Mouse (Mus musculus) forebrain, embryonic 14.5 days (tissue): ENCODE measurements around the gene Col4a3. TPM values are rescaled to one million over a fixed set of nuclear protein-coding genes. Genes with fewer than 3 reads are reported as not detected.
A peak's percentile ranks its signal among the peaks of the same experiment; 100 is the strongest.

Experiments used
- ATAC-seq: fragments of 200-750 bp; cut with Nextera tagmentation; 2 replicates; pipeline ENCODE4 v1.8.0; 2017; ENCODE audit warnings: mild to moderate bottlenecking, moderate library complexity
- DNase-seq: peaks from one replicate; pipeline ENCODE4 v3.0.0-alpha.2; 2015; ENCODE audit warnings: low spot score
- H3K27ac ChIP-seq: fragments of 300-500 bp; sonication (generic); 2 replicates; pipeline ENCODE4 v1.5.1; 2014; ENCODE audit warnings: low read depth, mild to moderate bottlenecking, control low read depth, low read length, moderate library complexity
- H3K27me3 ChIP-seq: fragments of 300-500 bp; sonication (generic); replicated peaks from 2 replicates; pipeline ENCODE4 v1.6.1; 2014; ENCODE audit warnings: low read length, control low read depth, mixed read lengths; ENCODE audit not compliant: control insufficient read depth, insufficient read depth
- H3K36me3 ChIP-seq: fragments of 300-500 bp; sonication (generic); 2 replicates; pipeline ENCODE4 v1.6.1; 2014; ENCODE audit warnings: low read length, control low read depth; ENCODE audit not compliant: control insufficient read depth, insufficient read depth
- H3K4me1 ChIP-seq: fragments of 300-500 bp; sonication (generic); 2 replicates; pipeline ENCODE4 v1.6.1; 2014; ENCODE audit warnings: antibody characterized with exemption, low read length, control low read depth; ENCODE audit not compliant: control insufficient read depth, insufficient read depth
- H3K4me2 ChIP-seq: fragments of 300-500 bp; sonication (generic); 2 replicates; pipeline ENCODE4 v1.6.1; 2014; ENCODE audit warnings: mild to moderate bottlenecking, control low read depth, low read length
- H3K4me3 ChIP-seq: fragments of 300-500 bp; sonication (generic); 2 replicates; pipeline ENCODE4 v1.5.1; 2014; ENCODE audit warnings: low read depth, low read length, control low read depth
- H3K9ac ChIP-seq: fragments of 300-500 bp; sonication (generic); 2 replicates; pipeline ENCODE4 v1.6.1; 2014; ENCODE audit warnings: mild to moderate bottlenecking, low read length, control low read depth, moderate library complexity
- H3K9me3 ChIP-seq: fragments of 300-500 bp; sonication (generic); replicated peaks from 2 replicates; pipeline ENCODE4 v1.6.1; 2016; ENCODE audit warnings: low read length, control low read depth, mixed read lengths; ENCODE audit not compliant: control insufficient read depth
- whole genome bisulfite sequencing: fragments of 180-500 bp; shearing (Covaris S2); extraction: QIAGEN DNeasy Blood & Tissue Kit; methylation state at CpG from one replicate; pipeline ENCODE4 v1.1.7; 2014; 5-methylcytosine and 5-hydroxymethylcytosine counted together
- polyA plus RNA-seq: library from polyadenylated mRNA; unstranded; fragments of >200 nt; fragmentation: Nextera tagmentation; extraction: Ambion mirVana; gene quantifications from 2 replicates; pipeline ENCODE4 v1.2.1, GENCODE M21; 2014

The Col4a3 gene
- polyA plus RNA-seq, 1 experiment from 2014 or later: 0.23 TPM

DNA sequence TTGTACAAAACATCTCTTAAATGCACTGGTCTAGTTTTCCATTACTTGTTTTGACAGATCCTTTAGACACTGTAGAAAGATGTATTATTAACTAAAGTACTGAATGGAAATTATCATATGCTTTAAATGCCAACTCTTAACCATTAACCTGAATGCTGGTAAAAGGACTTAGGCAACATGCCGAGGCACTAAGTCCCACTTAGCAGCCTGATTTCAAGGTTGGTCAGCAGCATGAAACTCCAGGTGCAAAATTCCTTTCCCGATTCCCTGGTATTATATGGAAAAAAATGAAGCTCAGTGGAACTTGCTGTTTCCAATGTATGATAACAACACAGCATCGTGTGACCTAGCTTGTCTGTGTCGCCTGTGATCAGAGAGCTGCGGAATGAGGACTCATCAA is 31.9 kb downstream of the Col4a3 start:
- Histone ChIP-seq H3K9ac (no peak overlapping the region), H3K9me3 (no peaks in the 10 kb centered on the region), H3K4me2 (no peak overlapping the region), H3K4me1 (no peaks in the 10 kb centered on the region), H3K36me3 (no peaks in the 10 kb centered on the region), H3K27me3 (no peaks in the 10 kb centered on the region), H3K27ac (no peak overlapping the region), H3K4me3 (no peak overlapping the region)
- ATAC-seq: no peak
- no peak for DNase-seq
- 87% methylated on average over 5 of the region's 5 CpGs for WGBS

DNA sequence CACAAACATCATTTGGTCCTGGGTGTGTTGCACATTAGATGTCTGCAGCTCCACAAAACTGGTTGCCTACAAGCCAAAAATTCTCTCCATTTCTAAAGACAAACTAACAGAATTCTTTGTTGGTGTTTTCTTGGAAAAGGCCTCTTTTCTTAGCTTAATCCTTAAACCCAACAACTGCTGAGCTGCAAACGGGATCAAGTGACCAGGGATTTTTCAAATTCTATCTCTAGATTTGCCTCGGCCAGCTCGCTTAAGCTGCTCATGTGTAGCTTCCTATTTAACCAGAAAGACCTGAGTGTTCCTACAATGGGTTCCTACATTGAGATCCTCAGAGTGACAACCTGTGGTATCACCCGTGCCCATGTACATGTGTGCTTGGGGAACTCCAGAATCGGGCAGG is 33.3 kb downstream of the Col4a3 start:
- Histone ChIP-seq H3K27ac (no peak overlapping the region), H3K4me3 (no peak overlapping the region), H3K4me1 (no peaks in the 10 kb centered on the region), H3K9ac (no peak overlapping the region), H3K27me3 (no peaks in the 10 kb centered on the region), H3K4me2 (no peak overlapping the region), H3K9me3 (no peaks in the 10 kb centered on the region), H3K36me3 (no peaks in the 10 kb centered on the region)
- ATAC-seq: no peak
- WGBS: 84% methylated on average over 5 of the region's 5 CpGs
- DNase-seq: no peak

- Histone ChIP-seq H3K9me3 (no peaks in the 10 kb centered on the region), H3K27me3 (no peaks in the 10 kb centered on the region), H3K9ac (no peak overlapping the region), H3K27ac (no peak overlapping the region), H3K4me2 (no peak overlapping the region), H3K4me3 (no peak overlapping the region), H3K4me1 (no peaks in the 10 kb centered on the region), H3K36me3 (no peaks in the 10 kb centered on the region)
- DNase-seq (no peak), ATAC-seq (no peak)
- WGBS: 80% methylated on average over 6 of the region's 6 CpGs
These were observed 38.2 kb downstream of the Col4a3 start for GRCm38 (mm10) chr1:82624934-82625333.

DNA sequence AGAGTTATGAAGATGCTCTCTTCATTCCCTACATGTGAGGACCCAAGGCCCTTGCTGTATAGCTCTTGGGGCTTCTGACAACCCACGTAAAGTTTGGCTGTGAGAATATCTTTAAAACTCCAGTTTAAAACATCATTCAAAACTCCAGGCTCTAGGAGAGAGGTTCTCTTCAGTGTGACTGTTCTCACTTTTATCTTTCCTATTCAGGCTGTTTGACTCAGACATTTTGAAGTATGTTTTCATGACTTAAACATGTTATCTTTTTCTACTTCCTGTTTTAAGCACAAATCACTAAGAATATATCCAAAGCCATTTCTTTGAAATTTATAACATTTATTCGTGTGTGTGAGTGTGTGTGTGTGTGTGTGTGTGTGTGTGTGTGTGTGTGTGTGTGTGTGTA is 38.8 kb downstream of the Col4a3 start:
- no peaks in the 10 kb centered on the region for H3K36me3 ChIP-seq
- no peaks in the 10 kb centered on the region for H3K27me3 ChIP-seq
- no peak for ATAC-seq
- no peak overlapping the region for H3K4me2 ChIP-seq
- no peak overlapping the region for H3K27ac ChIP-seq
- no peaks in the 10 kb centered on the region for H3K9me3 ChIP-seq
- H3K4me3 ChIP-seq: no peak overlapping the region
- no peak overlapping the region for H3K9ac ChIP-seq
- H3K4me1 ChIP-seq: no peaks in the 10 kb centered on the region
- no peak for DNase-seq
- 91% methylated on average over 2 of the region's 2 CpGs for WGBS

GRCm38 (mm10) chr1:82627652-82628051 is 40.9 kb downstream of the Col4a3 start:
- no peaks in the 10 kb centered on the region for H3K27me3 ChIP-seq
- no peaks in the 10 kb centered on the region for H3K9me3 ChIP-seq
- ATAC-seq: no peak
- no peak overlapping the region for H3K27ac ChIP-seq
- no peak for DNase-seq
- H3K9ac ChIP-seq: no peak overlapping the region
- WGBS: 89% methylated on average over 4 of the region's 4 CpGs
- H3K36me3 ChIP-seq: no peaks in the 10 kb centered on the region
- no peaks in the 10 kb centered on the region for H3K4me1 ChIP-seq
- no peak overlapping the region for H3K4me2 ChIP-seq
- no peak overlapping the region for H3K4me3 ChIP-seq

DNA sequence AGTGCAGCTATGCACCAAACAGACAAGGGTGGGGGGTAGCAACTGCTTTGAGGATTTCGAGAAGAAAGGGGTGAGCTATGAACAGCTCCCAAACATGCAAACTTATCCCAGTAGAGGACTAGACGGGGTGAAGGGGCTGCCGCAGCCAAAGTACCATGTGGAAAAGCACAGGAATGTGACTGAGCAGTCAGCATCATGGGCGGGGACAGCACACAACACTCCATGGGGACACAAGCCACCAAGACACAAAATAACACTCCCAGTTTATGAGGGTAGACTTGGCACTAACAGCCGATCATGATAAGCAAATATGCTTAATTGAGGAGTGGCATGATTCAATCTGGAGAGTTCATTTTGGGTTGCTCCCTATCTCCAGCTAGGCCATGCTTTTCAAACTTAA is 42.8 kb downstream of the Col4a3 start:
- H3K4me3 ChIP-seq: no peak overlapping the region
- H3K27me3 ChIP-seq: no peaks in the 10 kb centered on the region
- no peak overlapping the region for H3K27ac ChIP-seq
- H3K4me1 ChIP-seq: 0 out of 2 replicates have a peak, but pooled peaks cover 2% of the 10 kb centered on the region
- WGBS: 85% methylated on average over 5 of the region's 5 CpGs
- DNase-seq (no peak), ATAC-seq (no peak)
- no peaks in the 10 kb centered on the region for H3K36me3 ChIP-seq
- no peaks in the 10 kb centered on the region for H3K9me3 ChIP-seq
- no peak overlapping the region for H3K9ac ChIP-seq
- H3K4me2 ChIP-seq: no peak overlapping the region

DNA sequence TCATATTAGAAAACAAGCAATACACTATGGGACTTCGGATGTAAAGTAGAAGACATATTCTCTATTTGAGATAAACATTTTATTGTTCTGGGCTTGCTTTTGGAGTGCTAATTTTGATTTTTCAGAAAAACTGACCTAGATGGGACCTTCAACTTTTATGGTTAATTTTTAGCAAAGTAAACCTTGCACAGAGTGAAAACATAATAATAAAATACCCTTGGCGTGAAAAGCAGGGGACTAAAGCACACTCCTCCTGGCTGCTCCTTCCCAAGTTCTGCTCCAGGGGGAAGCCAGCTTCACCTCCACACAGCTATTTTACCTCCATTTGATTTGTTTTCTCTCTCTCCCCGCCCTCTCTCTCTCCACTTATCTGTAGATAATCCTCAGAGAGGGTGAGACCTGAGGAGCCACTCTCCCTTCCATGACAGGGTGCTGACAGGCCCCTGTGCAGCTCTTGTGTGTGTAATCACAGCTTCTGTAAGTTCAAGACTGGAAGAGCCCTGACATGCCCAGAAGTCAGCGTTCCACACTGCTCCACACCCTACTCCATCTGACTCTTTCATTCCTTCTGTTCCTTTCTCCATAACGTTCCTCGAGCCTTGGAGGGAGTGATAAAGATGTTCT is 44.6 kb downstream of the Col4a3 start:
- no peak overlapping the region for H3K4me2 ChIP-seq
- WGBS: 82% methylated on average over 6 of the region's 6 CpGs

GRCm38 (mm10) chr1:82634545-82635253 is 48.0 kb downstream of the Col4a3 start:
- H3K27me3 ChIP-seq: no peaks in the 10 kb centered on the region
- 65% methylated on average over 19 of the region's 19 CpGs for WGBS
- no peak overlapping the region; the same call in 1 of the 2 replicates for H3K9ac ChIP-seq
- DNase-seq: peak; percentile 65
- no peak overlapping the region for H3K4me3 ChIP-seq
- H3K36me3 ChIP-seq: no peaks in the 10 kb centered on the region
- H3K4me1 ChIP-seq: 0 out of 2 replicates have a peak, but pooled peaks cover 4% of the 10 kb centered on the region
- no peak overlapping the region for H3K4me2 ChIP-seq
- H3K27ac ChIP-seq: no peak overlapping the region; the same call in 1 of the 2 replicates
- ATAC-seq: peak; percentile 88
- no peaks in the 10 kb centered on the region for H3K9me3 ChIP-seq

More for the DNA sequence above, 44.6 kb downstream of the Col4a3 start:
- H3K27me3 ChIP-seq: no peaks in the 10 kb centered on the region
- 0 out of 2 replicates have a peak, but pooled peaks cover 4% of the 10 kb centered on the region for H3K4me1 ChIP-seq
- DNase-seq (no peak), ATAC-seq (no peak)
- H3K9me3 ChIP-seq: no peaks in the 10 kb centered on the region
- H3K27ac ChIP-seq: no peak overlapping the region
- H3K36me3 ChIP-seq: no peaks in the 10 kb centered on the region
- H3K4me3 ChIP-seq: no peak overlapping the region
- no peak overlapping the region for H3K9ac ChIP-seq

DNA sequence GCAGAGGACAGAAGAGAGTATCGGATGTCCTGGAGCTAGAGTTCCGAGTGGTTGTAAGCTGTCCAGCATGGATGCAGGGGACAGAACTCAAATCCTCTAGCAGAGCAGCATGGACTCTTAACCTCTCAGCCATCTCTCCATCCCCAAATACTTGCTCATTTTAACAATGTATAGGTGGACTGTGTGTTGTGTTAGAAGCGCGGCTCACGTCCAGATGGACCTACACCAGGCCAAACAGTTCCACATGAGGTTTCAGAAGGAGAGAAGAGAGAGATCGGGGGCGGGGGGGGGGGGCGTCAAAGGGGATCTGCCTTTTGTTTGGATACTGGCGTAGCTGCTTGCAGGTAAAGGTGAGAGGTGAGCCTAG is 48.5 kb downstream of the Col4a3 start:
- 80% methylated on average over 9 of the region's 9 CpGs for WGBS
- Histone ChIP-seq H3K4me3 (no peak overlapping the region), H3K9ac (no peak overlapping the region), H3K4me1 (0 out of 2 replicates have a peak, but pooled peaks cover 4% of the 10 kb centered on the region), H3K27ac (no peak overlapping the region), H3K36me3 (no peaks in the 10 kb centered on the region), H3K27me3 (no peaks in the 10 kb centered on the region), H3K9me3 (no peaks in the 10 kb centered on the region), H3K4me2 (no peak overlapping the region)
- ATAC-seq (0 out of 2 replicates have a peak, but pooled peaks have one; percentile 11), DNase-seq (no peak)
